Mouse (Mus musculus): ENCODE measurements around the gene Capn8. TPM values are rescaled to one million over a fixed set of nuclear protein-coding genes. Genes with fewer than 3 reads are reported as not detected.

Gene Capn8
- polyA plus RNA-seq, 1 experiment from 2014 or later: not detected

GRCm38 (mm10) chr1:182669741-182670140 is 104.9 kb downstream of the Capn8 start:
- WGBS: 71% methylated on average over 11 of the region's 11 CpGs

DNA sequence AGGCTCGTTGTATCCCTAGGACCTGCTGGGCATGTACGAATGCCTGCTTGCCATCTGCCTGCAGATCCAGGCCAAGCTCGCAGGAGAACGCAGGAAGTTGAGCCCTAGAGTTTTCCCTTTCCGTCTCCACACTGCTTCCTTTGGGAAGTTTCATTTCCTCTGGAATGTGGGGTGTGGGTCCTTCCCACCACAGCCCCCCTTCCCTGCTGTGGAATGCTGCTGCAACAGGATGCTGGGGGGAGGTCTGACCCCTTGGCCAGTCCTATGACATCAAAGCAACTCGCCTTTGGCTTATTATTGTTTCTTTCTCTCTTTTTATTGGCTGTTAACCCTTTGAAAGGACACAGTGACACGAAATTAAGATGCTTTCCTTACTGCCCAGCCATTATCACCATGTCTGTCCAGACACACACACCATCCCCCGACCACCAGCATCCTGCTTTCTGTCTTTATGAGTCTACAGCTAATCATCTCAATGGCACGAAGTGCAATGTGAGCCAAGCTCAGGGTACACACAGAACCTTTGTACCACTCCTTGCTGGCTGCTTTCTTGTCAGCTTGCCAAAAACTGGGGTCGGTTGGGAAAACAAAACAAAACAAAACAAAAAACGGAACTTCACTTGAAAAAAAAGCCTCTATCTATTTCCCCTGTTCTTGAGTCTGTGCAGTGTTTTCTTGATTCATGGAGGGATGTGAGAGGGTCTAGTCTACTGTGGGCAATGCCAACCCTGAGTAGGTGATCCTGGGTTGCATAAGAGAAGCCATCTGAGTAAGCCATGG is 105.9 kb downstream of the Capn8 start:
- peak; percentile 64; the same call in 1 of the 2 replicates for ATAC-seq (ENCODE audit: insufficient number of reproducible peaks, insufficient read depth, low FRiP score, low read depth)
- H3K27me3 ChIP-seq (ENCODE audit: control insufficient read depth, insufficient read depth, low read length): no peaks in the 10 kb centered on the region
- no peak overlapping the region for H3K4me3 ChIP-seq (ENCODE audit: control insufficient read depth in 1 of 2, insufficient read depth in 1 of 2, low read depth in 1 of 2, low read length in 2 of 2)
- peak overlapping the region; percentile 64 to 75 for H3K27ac ChIP-seq (replicated peaks in 1 of 2; ENCODE audit: control insufficient read depth in 1 of 2, insufficient read depth in 1 of 2, low read depth in 2 of 2, low read length in 2 of 2)
- no peaks in the 10 kb centered on the region for H3K36me3 ChIP-seq (ENCODE audit: control insufficient read depth, insufficient read depth, low read length)
- H3K4me2 ChIP-seq (ENCODE audit: low read length): peak overlapping the region; percentile 23; the same call in 1 of the 2 replicates
- 0 out of 2 replicates have a peak, but pooled peaks cover 3% of the 10 kb centered on the region for H3K9me3 ChIP-seq (ENCODE audit: control insufficient read depth, low read length)
- H3K4me1 ChIP-seq (ENCODE audit: control insufficient read depth in 2 of 2, insufficient read depth in 2 of 2, low read length in 2 of 2): peaks cover 24% of the 10 kb centered on the region in 2 experiments
- 43% methylated on average over 11 of the region's 11 CpGs for WGBS
- H3K9ac ChIP-seq (ENCODE audit: low read length): no peak overlapping the region

More at GRCm38 (mm10) chr1:182669741-182670140, 104.9 kb downstream of the Capn8 start:
- Histone ChIP-seq H3K27ac (replicated peaks in 1 of 2; ENCODE audit: control insufficient read depth in 1 of 2, insufficient read depth in 1 of 2, low read depth in 2 of 2, low read length in 2 of 2) (peak overlapping the region; percentile 64 to 75), H3K9me3 (ENCODE audit: control insufficient read depth, low read length) (0 out of 2 replicates have a peak, but pooled peaks cover 2% of the 10 kb centered on the region), H3K9ac (ENCODE audit: low read length) (no peak overlapping the region), H3K4me2 (ENCODE audit: low read length) (no peak overlapping the region; the same call in 1 of the 2 replicates), H3K4me3 (ENCODE audit: control insufficient read depth in 1 of 2, insufficient read depth in 1 of 2, low read depth in 1 of 2, low read length in 2 of 2) (no peak overlapping the region), H3K4me1 (ENCODE audit: control insufficient read depth in 2 of 2, insufficient read depth in 2 of 2, low read length in 2 of 2) (peaks cover 19 to 22% of the 10 kb centered on the region in 2 experiments), H3K36me3 (ENCODE audit: control insufficient read depth, insufficient read depth, low read length) (no peaks in the 10 kb centered on the region), H3K27me3 (ENCODE audit: control insufficient read depth, insufficient read depth, low read length) (no peaks in the 10 kb centered on the region)
- ATAC-seq (ENCODE audit: insufficient number of reproducible peaks, insufficient read depth, low FRiP score, low read depth): no peak

GRCm38 (mm10) chr1:182671343-182671624 is 106.5 kb downstream of the Capn8 start:
- H3K9me3 ChIP-seq (ENCODE audit: control insufficient read depth, low read length): 0 out of 2 replicates have a peak, but pooled peaks cover 3% of the 10 kb centered on the region
- no peak overlapping the region for H3K9ac ChIP-seq (ENCODE audit: low read length)
- ATAC-seq (ENCODE audit: insufficient number of reproducible peaks, insufficient read depth, low FRiP score, low read depth): no peak; the same call in 1 of the 2 replicates
- no peak overlapping the region for H3K4me2 ChIP-seq (ENCODE audit: low read length)
- H3K36me3 ChIP-seq (ENCODE audit: control insufficient read depth, insufficient read depth, low read length): no peaks in the 10 kb centered on the region
- peak overlapping the region; percentile 64 to 75 for H3K27ac ChIP-seq (replicated peaks in 1 of 2; ENCODE audit: control insufficient read depth in 1 of 2, insufficient read depth in 1 of 2, low read depth in 2 of 2, low read length in 2 of 2)
- peaks cover 24% of the 10 kb centered on the region in 2 experiments for H3K4me1 ChIP-seq (ENCODE audit: control insufficient read depth in 2 of 2, insufficient read depth in 2 of 2, low read length in 2 of 2)
- no peaks in the 10 kb centered on the region for H3K27me3 ChIP-seq (ENCODE audit: control insufficient read depth, insufficient read depth, low read length)
- no peak overlapping the region for H3K4me3 ChIP-seq (ENCODE audit: control insufficient read depth in 1 of 2, insufficient read depth in 1 of 2, low read depth in 1 of 2, low read length in 2 of 2)
- 46% methylated on average over 4 of the region's 4 CpGs for WGBS

GRCm38 (mm10) chr1:182675346-182675745 is 110.5 kb downstream of the Capn8 start:
- no peak for ATAC-seq (ENCODE audit: insufficient number of reproducible peaks, insufficient read depth, low FRiP score, low read depth)
- Histone ChIP-seq H3K9ac (ENCODE audit: low read length) (no peak overlapping the region), H3K27ac (replicated peaks in 1 of 2; ENCODE audit: control insufficient read depth in 1 of 2, insufficient read depth in 1 of 2, low read depth in 2 of 2, low read length in 2 of 2) (no peak overlapping the region), H3K27me3 (ENCODE audit: control insufficient read depth, insufficient read depth, low read length) (no peaks in the 10 kb centered on the region), H3K4me1 (ENCODE audit: control insufficient read depth in 2 of 2, insufficient read depth in 2 of 2, low read length in 2 of 2) (peaks cover 15 to 16% of the 10 kb centered on the region in 2 experiments; a peak in 3 of 4 replicates), H3K9me3 (ENCODE audit: control insufficient read depth, low read length) (0 out of 2 replicates have a peak, but pooled peaks cover 3% of the 10 kb centered on the region), H3K4me2 (ENCODE audit: low read length) (no peak overlapping the region), H3K4me3 (ENCODE audit: control insufficient read depth in 1 of 2, insufficient read depth in 1 of 2, low read depth in 1 of 2, low read length in 2 of 2) (no peak overlapping the region), H3K36me3 (ENCODE audit: control insufficient read depth, insufficient read depth, low read length) (no peaks in the 10 kb centered on the region)
- WGBS: 61% methylated on average over 8 of the region's 8 CpGs

- no peak for ATAC-seq (ENCODE audit: insufficient number of reproducible peaks, insufficient read depth, low FRiP score, low read depth)
Observed at GRCm38 (mm10) chr1:182678151-182678550, 113.3 kb downstream of the Capn8 start.

GRCm38 (mm10) chr1:182679169-182679568 is 114.4 kb downstream of the Capn8 start:
- H3K4me1 ChIP-seq (ENCODE audit: control insufficient read depth in 2 of 2, insufficient read depth in 2 of 2, low read length in 2 of 2): peaks cover 19 to 22% of the 10 kb centered on the region in 2 experiments
- H3K4me2 ChIP-seq (ENCODE audit: low read length): no peak overlapping the region
- no peak for ATAC-seq (ENCODE audit: insufficient number of reproducible peaks, insufficient read depth, low FRiP score, low read depth)
- no peak overlapping the region for H3K27ac ChIP-seq (replicated peaks in 1 of 2; ENCODE audit: control insufficient read depth in 1 of 2, insufficient read depth in 1 of 2, low read depth in 2 of 2, low read length in 2 of 2)
- 0 out of 2 replicates have a peak, but pooled peaks cover 3% of the 10 kb centered on the region for H3K9me3 ChIP-seq (ENCODE audit: control insufficient read depth, low read length)
- H3K36me3 ChIP-seq (ENCODE audit: control insufficient read depth, insufficient read depth, low read length): no peaks in the 10 kb centered on the region
- H3K4me3 ChIP-seq (ENCODE audit: control insufficient read depth in 1 of 2, insufficient read depth in 1 of 2, low read depth in 1 of 2, low read length in 2 of 2): no peak overlapping the region
- no peaks in the 10 kb centered on the region for H3K27me3 ChIP-seq (ENCODE audit: control insufficient read depth, insufficient read depth, low read length)
- H3K9ac ChIP-seq (ENCODE audit: low read length): no peak overlapping the region
- 50% methylated on average over 3 of the region's 3 CpGs for WGBS

More at GRCm38 (mm10) chr1:182678151-182678550, 113.3 kb downstream of the Capn8 start:
- 0 out of 2 replicates have a peak, but pooled peaks cover 3% of the 10 kb centered on the region for H3K9me3 ChIP-seq (ENCODE audit: control insufficient read depth, low read length)
- no peak overlapping the region for H3K27ac ChIP-seq (replicated peaks in 1 of 2; ENCODE audit: control insufficient read depth in 1 of 2, insufficient read depth in 1 of 2, low read depth in 2 of 2, low read length in 2 of 2)
- no peak overlapping the region for H3K4me2 ChIP-seq (ENCODE audit: low read length)
- 88% methylated on average over 17 of the region's 17 CpGs for WGBS
- no peak overlapping the region for H3K9ac ChIP-seq (ENCODE audit: low read length)
- peaks cover 16 to 20% of the 10 kb centered on the region in 2 experiments for H3K4me1 ChIP-seq (ENCODE audit: control insufficient read depth in 2 of 2, insufficient read depth in 2 of 2, low read length in 2 of 2)
- no peaks in the 10 kb centered on the region for H3K27me3 ChIP-seq (ENCODE audit: control insufficient read depth, insufficient read depth, low read length)
- no peak overlapping the region for H3K4me3 ChIP-seq (ENCODE audit: control insufficient read depth in 1 of 2, insufficient read depth in 1 of 2, low read depth in 1 of 2, low read length in 2 of 2)
- no peaks in the 10 kb centered on the region for H3K36me3 ChIP-seq (ENCODE audit: control insufficient read depth, insufficient read depth, low read length)

DNA sequence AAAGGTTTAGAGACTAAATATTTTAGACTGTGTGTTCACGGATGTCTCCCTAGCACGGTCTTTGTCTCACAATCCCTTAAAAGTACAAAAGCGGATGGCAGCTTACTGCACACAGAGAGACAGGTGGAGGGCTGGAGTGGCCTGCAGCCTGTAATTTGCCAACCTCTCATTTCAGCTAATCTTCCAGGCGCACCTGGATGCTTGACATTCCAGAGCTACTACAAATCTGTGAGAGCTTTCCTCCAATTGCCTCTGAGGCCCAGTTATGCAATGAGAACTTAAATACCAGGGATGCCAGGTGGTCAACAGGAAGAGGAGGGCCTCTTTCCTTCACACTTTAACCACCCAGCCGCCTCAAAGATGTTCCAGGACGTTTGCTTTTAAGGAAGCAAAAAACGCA is 114.8 kb downstream of the Capn8 start:
- no peak overlapping the region for H3K4me2 ChIP-seq (ENCODE audit: low read length)
- H3K4me1 ChIP-seq (ENCODE audit: control insufficient read depth in 2 of 2, insufficient read depth in 2 of 2, low read length in 2 of 2): peaks cover 19 to 22% of the 10 kb centered on the region in 2 experiments
- 0 out of 2 replicates have a peak, but pooled peaks cover 3% of the 10 kb centered on the region for H3K9me3 ChIP-seq (ENCODE audit: control insufficient read depth, low read length)
- WGBS: 49% methylated on average over 7 of the region's 7 CpGs
- H3K4me3 ChIP-seq (ENCODE audit: control insufficient read depth in 1 of 2, insufficient read depth in 1 of 2, low read depth in 1 of 2, low read length in 2 of 2): no peak overlapping the region
- no peaks in the 10 kb centered on the region for H3K36me3 ChIP-seq (ENCODE audit: control insufficient read depth, insufficient read depth, low read length)
- no peak for ATAC-seq (ENCODE audit: insufficient number of reproducible peaks, insufficient read depth, low FRiP score, low read depth)
- H3K27me3 ChIP-seq (ENCODE audit: control insufficient read depth, insufficient read depth, low read length): no peaks in the 10 kb centered on the region; the same call in 1 of the 2 replicates
- no peak overlapping the region for H3K27ac ChIP-seq (replicated peaks in 1 of 2; ENCODE audit: control insufficient read depth in 1 of 2, insufficient read depth in 1 of 2, low read depth in 2 of 2, low read length in 2 of 2)
- no peak overlapping the region for H3K9ac ChIP-seq (ENCODE audit: low read length)
